Mouse (Mus musculus) heart, embryonic 14.5 days (tissue): ENCODE data around the gene Cog5. TPM values are rescaled to one million over a fixed set of nuclear protein-coding genes. Genes with fewer than 3 reads are reported as not detected.
A peak's percentile ranks its signal among the peaks of the same experiment; 100 is the strongest.

Source experiments
- ATAC-seq: fragments of 200-750 bp; cut with Nextera tagmentation; 2 replicates; pipeline ENCODE4 v1.8.0; 2017; ENCODE audit warnings: low read depth, moderate TSS enrichment; ENCODE audit not compliant: insufficient number of reproducible peaks, insufficient read depth, low FRiP score
- H3K27ac ChIP-seq, 2 experiments: fragments of 200-500 bp in 1 of 2; fragments of 300-500 bp in 1 of 2; sonication (generic) in 1 of 2; replicated peaks in 1 of 2; 2 replicates each; pipeline ENCODE4 v1.5.1; 2012 to 2014; ENCODE audit warnings: low read depth in 2 of 2, low read length in 2 of 2, control low read depth in 1 of 2, mild to moderate bottlenecking in 1 of 2, mixed read lengths in 1 of 2; ENCODE audit not compliant: control insufficient read depth in 1 of 2, insufficient read depth in 1 of 2
- H3K27me3 ChIP-seq: fragments of 300-500 bp; sonication (generic); 2 replicates; pipeline ENCODE4 v1.6.1; 2014; ENCODE audit warnings: mild to moderate bottlenecking, low read length, control low read depth; ENCODE audit not compliant: control insufficient read depth, insufficient read depth
- H3K36me3 ChIP-seq: fragments of 300-500 bp; sonication (generic); 2 replicates; pipeline ENCODE4 v1.6.1; 2014; ENCODE audit warnings: mild to moderate bottlenecking, control low read depth, low read length, mixed read lengths; ENCODE audit not compliant: control insufficient read depth, insufficient read depth
- H3K4me1 ChIP-seq, 2 experiments: fragments of 200-500 bp in 1 of 2; fragments of 300-500 bp in 1 of 2; sonication (generic) in 1 of 2; 2 replicates each; pipeline ENCODE4 v1.6.1; 2012 to 2014; ENCODE audit warnings: low read length in 2 of 2, control low read depth in 1 of 2, mixed read lengths in 1 of 2; ENCODE audit not compliant: control insufficient read depth in 2 of 2, insufficient read depth in 2 of 2
- H3K4me2 ChIP-seq: fragments of 300-500 bp; sonication (generic); 2 replicates; pipeline ENCODE4 v1.6.1; 2014; ENCODE audit warnings: mild to moderate bottlenecking, low read length
- H3K4me3 ChIP-seq, 2 experiments: fragments of 200-500 bp in 1 of 2; fragments of 300-500 bp in 1 of 2; sonication (generic) in 1 of 2; 2 replicates each; pipeline ENCODE4 v1.5.1; 2012 to 2014; ENCODE audit warnings: low read length in 2 of 2, mild to moderate bottlenecking in 2 of 2, control low read depth in 1 of 2, low read depth in 1 of 2, moderate library complexity in 1 of 2; ENCODE audit not compliant: control insufficient read depth in 1 of 2, insufficient read depth in 1 of 2
- H3K9ac ChIP-seq: fragments of 300-500 bp; sonication (generic); 2 replicates; pipeline ENCODE4 v1.6.1; 2014; ENCODE audit warnings: mild to moderate bottlenecking, low read length
- H3K9me3 ChIP-seq: fragments of 300-500 bp; sonication (generic); 2 replicates; pipeline ENCODE4 v1.6.1; 2016; ENCODE audit warnings: low read length, control low read depth; ENCODE audit not compliant: control insufficient read depth
- WGBS: fragments of 180-500 bp; shearing (Covaris S2); extraction: QIAGEN DNeasy Blood & Tissue Kit; methylation state at CpG from one replicate; pipeline ENCODE4 v1.1.7; 2014; 5-methylcytosine and 5-hydroxymethylcytosine counted together
- polyA plus RNA-seq: library from polyadenylated mRNA; unstranded; fragments of >200 nt; fragmentation: Nextera tagmentation; extraction: Ambion mirVana; gene quantifications from 2 replicates; pipeline ENCODE4 v1.2.1, GENCODE M21; 2014

The Cog5 gene
- polyA plus RNA-seq, 1 experiment from 2014 or later, result 38.0 TPM

DNA sequence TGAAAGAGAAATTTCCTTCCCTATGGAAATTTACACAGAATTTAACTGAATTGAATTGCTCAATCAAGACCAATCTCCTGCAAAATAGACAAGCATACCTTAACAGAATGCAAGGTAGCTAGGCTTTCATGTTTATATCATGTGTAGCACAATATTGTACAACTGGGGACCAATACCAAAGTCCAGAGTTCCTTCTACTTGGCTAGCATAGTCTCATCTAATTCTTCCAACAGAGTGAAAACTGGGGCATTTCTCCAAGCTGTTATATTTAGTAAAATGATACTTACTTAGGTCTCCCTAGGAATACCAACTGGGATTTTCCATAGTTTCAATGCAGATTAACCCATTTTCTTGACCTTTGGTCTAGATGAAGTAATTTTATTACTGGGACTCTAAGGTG lies 284.4 kb downstream of the Cog5 start:
- Histone ChIP-seq H3K4me2 (no peak overlapping the region), H3K4me3 (no peak overlapping the region), H3K27me3 (no peaks in the 10 kb centered on the region), H3K9ac (no peak overlapping the region), H3K27ac (no peak overlapping the region), H3K4me1 (peaks cover 0 to 5% of the 10 kb centered on the region in 2 experiments; a peak in 2 of 4 replicates), H3K9me3 (no peaks in the 10 kb centered on the region), H3K36me3 (peaks cover 93% of the 10 kb centered on the region)
- ATAC-seq, result no peak

DNA sequence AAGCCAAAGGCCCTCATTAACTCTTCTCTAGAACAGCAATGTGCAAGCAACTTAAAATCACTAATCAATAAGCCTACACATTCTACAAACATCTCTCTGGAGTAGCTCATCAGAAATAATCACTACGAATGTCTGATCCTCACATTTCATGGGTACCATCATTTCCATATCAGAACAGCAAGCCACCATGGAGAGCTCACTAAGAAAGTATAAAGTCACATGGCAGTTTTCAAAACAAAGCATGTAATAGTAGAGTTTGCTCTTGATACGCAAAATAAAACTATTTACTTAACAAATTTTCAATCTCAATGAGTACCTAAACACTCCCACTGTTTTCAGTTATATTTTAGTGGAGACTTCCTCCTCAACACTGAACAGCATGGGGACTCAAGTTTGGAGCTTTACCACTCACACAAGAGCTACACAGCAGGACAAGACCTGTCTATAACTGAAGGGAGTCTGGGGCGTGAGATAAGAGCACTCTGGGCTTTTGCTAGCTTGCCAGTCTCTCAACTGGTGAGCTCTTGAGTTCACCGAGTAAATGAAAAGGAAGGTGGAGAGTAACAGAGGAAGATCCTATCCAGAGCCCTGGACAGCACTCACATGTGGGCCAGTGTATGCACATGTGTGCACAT lies 288.5 kb downstream of the Cog5 start:
- 63% methylated on average over 4 of the region's 4 CpGs for WGBS
- no peak overlapping the region for H3K9ac ChIP-seq
- peaks cover 56% of the 10 kb centered on the region for H3K36me3 ChIP-seq
- no peak overlapping the region for H3K27ac ChIP-seq
- ATAC-seq, result no peak
- H3K4me2 ChIP-seq, result no peak overlapping the region
- H3K4me3 ChIP-seq, result no peak overlapping the region
- no peaks in the 10 kb centered on the region for H3K27me3 ChIP-seq
- peaks cover 0 to 17% of the 10 kb centered on the region in 2 experiments; a peak in 3 of 4 replicates for H3K4me1 ChIP-seq
- no peaks in the 10 kb centered on the region for H3K9me3 ChIP-seq

DNA sequence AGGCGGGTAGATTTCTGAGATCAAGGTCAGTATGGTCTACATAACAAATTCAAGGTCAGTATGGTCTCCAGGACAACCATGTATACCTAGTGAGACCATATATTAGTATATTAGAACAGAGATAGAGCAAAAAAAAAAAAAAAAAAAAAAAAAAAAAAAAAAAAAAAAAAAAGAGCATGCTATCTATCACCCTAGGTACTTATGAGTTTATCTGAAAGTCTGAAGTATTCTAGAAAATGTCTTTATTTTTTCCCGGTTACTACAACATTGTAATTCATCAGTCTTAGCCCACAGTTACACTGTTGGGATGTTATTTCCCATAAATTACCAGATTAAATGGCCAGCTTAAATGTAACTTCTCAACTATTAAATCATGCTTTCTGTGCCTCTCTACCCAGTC lies 289.7 kb downstream of the Cog5 start:
- 89% methylated on average over 2 of the region's 2 CpGs for WGBS
- Histone ChIP-seq H3K4me3 (no peak overlapping the region), H3K9ac (no peak overlapping the region), H3K27ac (no peak overlapping the region), H3K4me2 (no peak overlapping the region), H3K9me3 (no peaks in the 10 kb centered on the region), H3K36me3 (peaks cover 43% of the 10 kb centered on the region), H3K27me3 (no peaks in the 10 kb centered on the region), H3K4me1 (peaks cover 0 to 18% of the 10 kb centered on the region in 2 experiments; a peak in 3 of 4 replicates)
- no peak for ATAC-seq

DNA sequence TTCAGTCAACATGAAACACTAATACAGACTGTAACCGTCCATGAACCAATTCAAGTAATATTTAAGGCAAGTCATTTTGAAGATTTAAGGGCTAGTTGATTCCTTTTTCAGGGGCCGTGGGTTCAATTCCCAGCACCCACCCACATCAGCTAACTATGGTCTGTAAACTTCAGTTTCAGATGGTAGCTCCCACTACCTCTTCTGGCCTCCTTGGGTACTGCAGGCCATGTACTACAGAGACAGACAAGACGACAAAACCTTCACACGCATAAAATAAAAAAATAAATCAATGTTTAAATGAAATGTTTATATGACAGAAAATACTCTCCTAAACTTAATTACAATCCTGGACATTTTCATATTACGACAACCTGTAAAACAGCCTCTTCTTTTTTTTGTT lies 292.8 kb downstream of the Cog5 start:
- peaks cover 0 to 23% of the 10 kb centered on the region in 2 experiments for H3K4me1 ChIP-seq
- H3K36me3 ChIP-seq, result peaks cover 16% of the 10 kb centered on the region
- no peaks in the 10 kb centered on the region for H3K27me3 ChIP-seq
- no peak overlapping the region for H3K9ac ChIP-seq
- no peak overlapping the region for H3K4me2 ChIP-seq
- H3K9me3 ChIP-seq, result no peaks in the 10 kb centered on the region
- no peak for ATAC-seq
- WGBS, result 97% methylated on average over 5 of the region's 5 CpGs
- no peak overlapping the region for H3K27ac ChIP-seq
- H3K4me3 ChIP-seq, result no peak overlapping the region

DNA sequence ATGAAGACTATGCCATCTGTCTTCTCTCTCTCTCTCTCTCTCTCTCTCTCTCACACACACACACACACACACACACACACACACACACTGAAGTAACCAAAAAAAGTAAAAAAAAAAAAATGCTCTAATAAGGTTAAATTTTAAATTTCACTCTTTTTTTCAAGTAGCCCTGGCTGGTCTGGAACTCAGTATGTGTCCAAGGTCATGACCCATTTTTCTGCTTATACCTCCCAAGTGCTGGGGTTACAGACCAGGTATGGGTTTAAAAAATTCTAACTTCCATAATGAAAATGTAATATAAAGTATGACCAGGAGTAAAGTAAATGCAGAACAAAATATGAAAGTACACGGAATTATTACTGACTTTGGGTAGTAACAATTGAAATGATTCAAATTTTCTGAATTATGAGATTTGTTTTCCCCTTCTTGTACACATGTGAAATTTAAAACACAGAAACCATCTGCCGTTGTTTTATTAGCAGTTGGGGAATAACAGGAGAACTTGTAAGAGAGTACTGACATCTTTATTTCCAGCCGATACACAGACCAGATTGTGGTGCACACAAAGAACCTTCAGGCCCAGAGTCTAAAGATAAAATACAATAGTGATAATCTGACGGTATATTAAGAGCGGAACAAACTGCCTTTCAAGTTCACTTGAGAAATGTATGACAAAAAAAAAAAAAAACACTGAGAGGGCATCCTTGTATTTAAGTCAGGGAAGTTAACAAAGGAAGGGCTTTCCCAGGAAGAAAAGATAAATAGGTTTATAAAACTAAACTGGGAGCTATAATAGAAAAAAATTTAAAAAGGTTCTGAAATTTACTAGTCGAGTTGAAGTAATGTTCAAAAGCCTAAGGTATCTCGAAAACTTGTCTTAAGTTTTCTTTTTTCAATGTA lies 293.7 kb downstream of the Cog5 start:
- 21% methylated on average over 7 of the region's 7 CpGs for WGBS
- Histone ChIP-seq H3K9me3 (no peaks in the 10 kb centered on the region), H3K4me1 (peaks cover 0 to 23% of the 10 kb centered on the region in 2 experiments), H3K4me2 (peak overlapping the region; percentile 73), H3K4me3 (peak overlapping the region; percentile 58 to 92; a peak in 3 of 4 replicates), H3K27ac (peak overlapping the region; percentile 92 to 99), H3K9ac (peak overlapping the region; percentile 89), H3K36me3 (peaks cover 7% of the 10 kb centered on the region), H3K27me3 (no peaks in the 10 kb centered on the region)
- no peak for ATAC-seq

DNA sequence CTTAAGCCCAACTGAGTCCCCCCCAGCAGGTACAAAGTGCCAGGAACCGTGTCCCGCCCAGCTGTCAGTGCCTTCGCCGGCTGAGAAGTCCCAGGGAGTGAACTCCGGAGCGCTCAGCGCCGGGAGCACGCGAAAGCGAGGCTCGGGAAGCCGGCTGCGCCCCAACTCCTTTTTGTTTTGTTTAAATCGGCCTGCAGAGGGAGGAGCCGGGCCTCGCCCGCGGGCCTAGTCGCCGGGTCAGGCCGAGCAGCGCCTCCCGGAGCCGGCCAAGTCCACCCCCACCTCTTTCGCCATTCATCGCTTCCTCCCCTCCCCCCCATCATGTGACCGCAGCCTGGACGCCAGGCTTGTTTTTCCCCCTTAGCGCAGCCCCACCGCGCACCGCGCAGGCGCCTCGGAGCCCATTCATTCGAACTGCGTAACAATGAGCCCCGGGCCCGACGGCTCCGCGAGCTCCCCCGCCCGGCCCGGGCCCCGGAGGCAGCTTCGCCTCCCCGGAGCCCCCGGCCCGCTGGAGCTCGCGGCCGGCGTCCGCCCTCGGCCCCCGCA lies 294.6 kb downstream of the Cog5 start:
- under 1% methylated on average over 56 of the region's 58 CpGs for WGBS
- Histone ChIP-seq H3K36me3 (no peaks in the 10 kb centered on the region; the same call in 1 of the 2 replicates), H3K4me1 (peaks cover 0 to 17% of the 10 kb centered on the region in 2 experiments; a peak in 3 of 4 replicates), H3K27me3 (no peaks in the 10 kb centered on the region), H3K4me3 (peak overlapping the region; percentile 58 to 92), H3K9ac (peak overlapping the region; percentile 89), H3K9me3 (no peaks in the 10 kb centered on the region), H3K27ac (peak overlapping the region; percentile 92 to 99), H3K4me2 (peak overlapping the region; percentile 73)
- ATAC-seq, result peak; percentile 74

DNA sequence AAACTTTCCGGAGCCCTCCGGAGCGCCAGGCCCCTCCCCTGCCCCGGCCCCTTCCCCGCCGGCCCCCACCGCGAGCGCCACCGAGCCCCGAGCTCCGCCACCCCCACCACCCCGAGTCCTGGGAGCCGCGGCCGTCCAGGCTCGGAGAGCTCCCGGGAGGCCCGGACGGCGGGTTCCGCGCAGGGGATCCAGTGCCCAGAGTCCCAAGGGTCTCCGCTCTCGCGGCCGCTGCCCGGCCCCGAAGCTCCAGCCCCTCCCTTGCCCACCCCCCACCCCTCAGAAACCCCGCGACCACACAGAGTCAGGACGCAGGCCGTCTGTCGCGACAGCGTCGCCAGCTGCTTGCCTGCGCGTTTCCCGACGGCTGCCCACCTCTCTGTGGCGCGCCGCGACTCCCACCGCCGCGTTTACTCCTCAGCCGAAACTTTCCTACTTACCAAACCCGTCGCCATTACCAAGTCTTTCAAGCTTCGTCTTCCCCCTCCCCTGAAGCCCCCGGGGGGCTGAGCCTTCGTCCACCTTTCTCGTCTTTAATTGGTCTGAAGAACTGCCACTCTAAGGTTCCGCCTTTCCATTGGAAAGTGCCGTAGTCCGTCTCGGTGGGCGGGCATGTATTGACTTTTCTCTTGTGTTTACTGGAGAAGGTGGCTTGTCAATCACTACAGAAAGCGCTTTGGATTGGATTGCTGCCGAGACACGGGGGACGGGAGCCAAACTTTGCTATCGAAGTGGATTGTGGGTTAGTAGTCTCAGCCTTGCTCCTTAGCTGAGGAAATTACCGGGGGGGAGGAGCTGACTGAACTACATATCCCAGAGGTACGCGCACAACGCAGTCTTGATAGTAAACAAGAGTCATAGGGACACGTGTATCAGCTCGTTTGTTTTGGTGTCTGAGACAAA lies 295.3 kb downstream of the Cog5 start, which contains the start of gene Hbp1:
TSS of gene Hbp1 (minus strand) at position 777 of the 900 bp plus-strand sequence.
- Histone ChIP-seq H3K9me3 (no peaks in the 10 kb centered on the region), H3K27ac (peak within 1 kb of the TSS; percentile 92 to 99), H3K27me3 (no peaks in the 10 kb centered on the region), H3K4me2 (peak within 1 kb of the TSS; percentile 73), H3K9ac (peak within 1 kb of the TSS; percentile 89), H3K36me3 (no peaks in the 10 kb centered on the region), H3K4me3 (peak within 1 kb of the TSS; percentile 58 to 92), H3K4me1 (peaks cover 0 to 17% of the 10 kb centered on the region in 2 experiments; a peak in 3 of 4 replicates)
- 1% methylated on average over 58 of the region's 71 CpGs for WGBS
- peak; percentile 93 for ATAC-seq
